Mouse (Mus musculus) olfactory bulb, adult 2 months (tissue): ENCODE results near the gene Mef2b. TPM values are rescaled to one million over a fixed set of nuclear protein-coding genes. Genes with fewer than 3 reads are reported as not detected.
"Not testable (repeated sequence)": the region's sequence is repeated elsewhere in the genome, so short reads cannot be mapped to it uniquely, and the experiment has no call there.

Experiments used
- H3K27ac ChIP-seq: fragments of 200-500 bp; 2 replicates; pipeline ENCODE4 v1.5.1; 2012; ENCODE audit warnings: low read depth, low read length; ENCODE audit not compliant: insufficient read depth
- H3K4me1 ChIP-seq: fragments of 200-500 bp; 2 replicates; pipeline ENCODE4 v1.6.1; 2012; ENCODE audit warnings: low read length; ENCODE audit not compliant: control insufficient read depth, insufficient read depth
- H3K4me3 ChIP-seq: fragments of 200-500 bp; 2 replicates; pipeline ENCODE4 v1.5.1; 2012; ENCODE audit warnings: mild to moderate bottlenecking, low read depth, low read length, moderate library complexity; ENCODE audit not compliant: insufficient read depth
- CTCF ChIP-seq: fragments of 200-500 bp; IDR thresholded peaks from 2 replicates; pipeline ENCODE4 v1.5.1; 2012; ENCODE audit warnings: low read depth, mild to moderate bottlenecking, low read length, moderate library complexity; ENCODE audit not compliant: insufficient read depth
- POLR2A ChIP-seq: fragments of 200-500 bp; IDR thresholded peaks from 2 replicates; pipeline ENCODE4 v1.6.1; 2012; ENCODE audit warnings: mild to moderate bottlenecking, low read depth, low read length, moderate library complexity; ENCODE audit not compliant: insufficient read depth
- WGBS: fragments of 180-500 bp; shearing (Covaris S2); methylation state at CpG from one replicate; pipeline ENCODE4 v1.1.7; 2018; 5-methylcytosine and 5-hydroxymethylcytosine counted together
- polyA plus RNA-seq: library from polyadenylated mRNA; stranded (reverse); fragments of >200 nt; gene quantifications from 2 replicates; pipeline ENCODE4 v1.2.4, GENCODE M21; 2012; ENCODE audit warnings: low replicate concordance; ENCODE audit not compliant: missing spikeins, insufficient read depth, insufficient read length

The Mef2b gene
- polyA plus RNA-seq, 1 experiment: not detected

DNA sequence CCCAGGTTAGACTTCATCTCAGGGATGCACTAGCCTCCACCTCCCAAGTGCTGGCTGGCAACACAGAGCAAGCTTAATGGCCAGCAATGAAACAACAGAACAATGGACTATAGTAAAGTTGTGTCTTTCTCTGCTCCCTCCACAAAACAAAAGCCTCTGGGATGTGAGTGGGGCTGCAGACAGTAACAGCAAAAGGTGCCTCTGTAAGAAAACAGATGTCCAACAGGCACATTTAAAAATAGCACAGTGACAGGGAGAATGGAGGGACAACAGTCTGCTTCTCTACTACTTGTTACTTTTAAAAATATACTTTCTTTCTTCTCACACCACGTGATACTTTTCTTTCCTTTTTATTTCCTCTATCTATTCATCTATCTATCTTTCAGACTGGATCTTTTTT lies 65.2 kb downstream of the Mef2b start:
- Histone ChIP-seq H3K4me3 (no peak overlapping the region), H3K4me1 (peaks cover 24% of the 10 kb centered on the region), H3K27ac (no peak overlapping the region)
- WGBS: 63% methylated on average over 1 of the region's 1 CpGs
- TF ChIP-seq CTCF (no peak), POLR2A (no peak)

DNA sequence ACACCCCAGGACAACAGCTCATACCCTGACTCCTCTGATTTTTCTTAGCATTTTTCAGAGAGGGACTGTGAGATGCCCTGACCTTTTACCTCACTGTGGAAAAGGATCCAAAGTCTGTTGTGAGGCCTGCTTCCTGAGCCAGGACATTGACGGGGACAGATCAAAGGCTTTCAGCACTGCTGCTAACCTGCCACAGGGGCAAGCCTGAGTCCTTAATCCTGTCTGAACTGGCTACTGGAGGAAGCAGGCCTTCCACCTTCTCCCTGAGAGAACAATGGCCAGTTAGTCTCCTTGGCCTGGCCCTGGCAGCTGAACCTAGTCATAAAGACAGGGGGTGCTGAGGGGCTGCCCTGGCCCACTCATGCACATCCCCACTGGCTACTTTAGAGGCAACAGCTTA lies 68.6 kb downstream of the Mef2b start:
- 62% methylated on average over 1 of the region's 1 CpGs for WGBS
- no peak overlapping the region for H3K4me3 ChIP-seq
- H3K27ac ChIP-seq: no peak overlapping the region
- TF ChIP-seq POLR2A (no peak), CTCF (no peak)
- peaks cover 10% of the 10 kb centered on the region for H3K4me1 ChIP-seq

DNA sequence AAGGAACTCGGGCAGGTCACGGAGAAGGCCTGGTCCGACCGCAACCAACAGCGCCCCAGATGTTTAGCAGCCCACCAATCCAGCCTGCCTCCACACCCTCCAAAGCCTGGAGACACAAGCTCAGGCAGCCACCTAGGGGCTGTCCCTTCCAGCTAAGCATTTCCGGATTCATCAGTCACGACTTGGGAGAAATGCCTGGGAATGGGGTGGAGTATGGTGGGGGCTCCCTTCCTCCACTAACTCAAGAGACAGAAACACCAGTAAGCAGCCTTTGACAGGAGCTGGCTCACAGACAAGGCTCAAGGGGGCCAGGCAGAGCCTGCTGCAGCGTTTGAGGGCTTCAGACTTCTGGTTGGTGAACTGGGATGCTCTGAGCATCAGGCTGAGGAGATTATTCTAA lies 71.0 kb downstream of the Mef2b start:
- Histone ChIP-seq H3K4me1 (peaks cover 6% of the 10 kb centered on the region), H3K27ac (no peak overlapping the region), H3K4me3 (peak overlapping the region; percentile 6; the same call in 1 of the 2 replicates)
- 24% methylated on average over 8 of the region's 8 CpGs for WGBS
- no peak for TF ChIP-seq POLR2A
- TF ChIP-seq CTCF: no peak

DNA sequence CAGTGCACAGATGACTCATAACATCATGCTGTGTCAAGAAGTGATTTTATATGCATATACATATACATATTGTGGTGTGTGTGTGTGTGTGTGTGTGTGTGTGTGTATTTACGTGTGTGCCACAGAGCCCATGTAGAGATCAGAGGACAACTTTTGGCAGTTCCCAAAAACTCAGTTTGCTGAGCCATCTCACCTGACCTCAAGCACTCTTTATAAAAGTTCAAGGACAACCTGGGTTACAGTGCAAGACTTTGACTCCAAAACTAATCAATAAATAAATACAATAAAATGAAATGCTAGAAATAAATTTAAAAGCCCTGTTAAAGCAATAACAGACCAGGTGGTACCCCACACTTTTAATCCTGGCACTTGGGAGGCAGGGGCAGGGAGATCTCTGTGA lies 71.8 kb downstream of the Mef2b start:
- WGBS: 58% methylated on average over 1 of the region's 1 CpGs
- peaks cover 6% of the 10 kb centered on the region for H3K4me1 ChIP-seq
- peak overlapping the region; percentile 73 for H3K4me3 ChIP-seq
- no peak overlapping the region for H3K27ac ChIP-seq
- TF ChIP-seq CTCF: no peak
- TF ChIP-seq POLR2A: no peak

DNA sequence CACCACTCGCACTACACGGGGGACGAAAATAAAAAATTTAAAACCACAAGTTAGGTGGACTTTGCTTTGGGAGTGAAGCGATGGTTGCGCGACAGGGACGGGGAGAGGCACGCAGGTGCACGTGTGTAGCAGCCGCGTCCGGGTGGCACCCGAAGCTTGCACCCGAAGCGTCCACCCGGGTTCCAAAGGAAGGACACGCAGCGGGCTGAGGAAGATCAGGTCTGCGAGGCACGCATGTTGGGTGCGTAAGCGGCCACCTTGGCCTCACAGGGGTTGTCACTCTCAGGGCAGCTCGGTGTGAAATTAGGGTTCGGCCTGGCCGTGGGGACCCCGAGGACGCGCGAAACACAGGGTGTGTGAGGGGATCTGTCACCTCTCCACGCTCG lies 72.2 kb downstream of the Mef2b start:
- Histone ChIP-seq H3K4me1 (peaks cover 7% of the 10 kb centered on the region), H3K27ac (no peak overlapping the region; the same call in 1 of the 2 replicates), H3K4me3 (peak overlapping the region; percentile 73)
- under 1% methylated on average over 31 of the region's 31 CpGs for WGBS
- no peak for TF ChIP-seq POLR2A
- TF ChIP-seq CTCF: no peak

DNA sequence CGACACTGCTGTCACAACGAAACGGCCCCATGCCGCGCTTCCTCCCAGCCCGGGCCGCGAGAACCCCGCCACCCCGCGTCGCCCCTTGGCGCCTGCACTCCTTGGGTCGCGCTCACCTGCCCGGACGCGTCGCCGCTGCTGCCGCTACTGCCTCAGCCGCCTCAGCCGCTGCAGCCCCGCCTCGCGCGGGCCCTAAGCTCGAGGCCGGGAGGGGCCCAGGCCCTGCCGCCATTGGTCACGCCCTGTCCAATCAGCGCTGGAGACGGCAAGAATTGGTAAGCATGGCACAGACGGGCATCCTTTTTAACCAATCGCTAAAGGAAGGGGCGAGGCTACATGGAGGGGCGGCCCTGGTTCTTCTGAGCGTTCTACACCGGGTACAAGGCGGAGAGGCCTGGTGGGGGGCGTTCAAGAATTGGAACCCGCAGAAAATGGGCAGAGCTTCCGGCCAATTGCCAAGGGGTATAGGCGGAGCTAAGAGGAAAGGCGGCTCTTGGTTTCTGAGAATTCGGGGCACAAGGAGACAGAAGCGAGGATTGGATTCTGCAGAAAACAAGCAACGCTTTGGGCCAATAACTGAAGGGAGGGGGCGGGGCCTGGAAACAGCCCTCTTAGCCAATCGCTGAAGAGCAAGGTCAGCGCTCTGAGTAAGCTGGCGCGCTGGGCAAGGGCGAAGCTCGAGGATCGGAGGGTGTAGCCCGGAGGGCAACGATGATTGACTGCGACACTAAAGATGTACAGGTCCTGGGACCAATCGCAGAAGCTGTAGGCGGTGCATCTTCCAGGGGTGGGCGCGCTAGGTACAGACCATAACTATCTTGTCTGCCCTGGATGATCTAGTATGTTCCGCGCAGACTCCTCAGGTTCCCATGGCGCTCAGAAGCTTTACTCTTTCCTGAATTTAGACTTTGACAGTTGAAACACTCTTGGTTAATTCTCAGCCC lies 72.9 kb downstream of the Mef2b start, which contains the start of gene Slc25a42:
Slc25a42 (minus strand) TSS at position 194 of the 944 bp plus-strand sequence.
- peak within 1 kb of the TSS; percentile 36 for H3K27ac ChIP-seq
- peak within 1 kb of the TSS; percentile 73 for H3K4me3 ChIP-seq
- TF ChIP-seq CTCF (no peak), POLR2A (peak; percentile 90)
- peaks cover 9% of the 10 kb centered on the region for H3K4me1 ChIP-seq
- 1% methylated on average over 66 of the region's 66 CpGs for WGBS

DNA sequence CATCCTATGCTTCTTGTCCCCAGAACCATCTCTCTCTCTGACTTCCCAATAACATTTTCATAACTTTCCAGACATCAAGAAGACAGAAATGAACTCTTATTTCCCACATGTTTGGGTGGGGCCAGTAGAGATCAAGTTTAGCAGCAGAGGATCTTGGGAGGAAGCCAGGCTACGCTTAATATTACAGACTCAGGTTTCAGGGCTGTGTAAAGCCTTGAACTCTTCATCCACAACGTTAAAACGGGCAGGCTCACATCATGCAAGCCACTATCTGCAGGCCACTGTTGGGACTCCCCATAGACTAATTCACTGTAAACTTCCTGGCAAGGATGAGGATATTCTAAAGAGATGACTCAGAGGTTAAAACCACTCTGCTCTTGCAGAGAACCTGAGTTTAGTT lies 74.9 kb downstream of the Mef2b start:
- Histone ChIP-seq H3K4me1 (peaks cover 9% of the 10 kb centered on the region), H3K4me3 (no peak overlapping the region), H3K27ac (no peak overlapping the region)
- TF ChIP-seq POLR2A (no peak), CTCF (no peak)
- 80% methylated on average over 3 of the region's 3 CpGs for WGBS

DNA sequence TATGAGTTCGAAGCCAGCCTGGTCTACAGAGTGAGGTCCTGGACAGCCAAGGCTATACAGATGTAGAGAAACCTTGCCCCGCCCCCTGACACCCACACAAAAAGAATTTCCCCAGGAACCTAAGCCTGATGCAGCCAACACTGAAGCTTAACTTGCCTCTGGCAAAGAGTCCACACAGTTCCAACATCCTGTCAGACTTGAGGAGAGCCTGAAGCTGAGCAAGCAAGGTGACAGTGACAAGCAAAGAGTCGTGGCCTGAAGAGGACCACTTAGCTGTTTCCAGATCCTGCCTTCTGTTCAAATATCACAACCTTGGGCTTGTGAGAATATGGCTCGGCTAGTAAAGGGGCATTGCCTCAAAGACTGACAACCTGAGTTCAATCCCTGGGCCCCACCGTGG lies 75.6 kb downstream of the Mef2b start:
- Histone ChIP-seq H3K4me3 (no peak overlapping the region), H3K27ac (no peak overlapping the region), H3K4me1 (peaks cover 9% of the 10 kb centered on the region)
- 73% methylated on average over 5 of the region's 5 CpGs for WGBS
- TF ChIP-seq CTCF (no peak), POLR2A (no peak)

DNA sequence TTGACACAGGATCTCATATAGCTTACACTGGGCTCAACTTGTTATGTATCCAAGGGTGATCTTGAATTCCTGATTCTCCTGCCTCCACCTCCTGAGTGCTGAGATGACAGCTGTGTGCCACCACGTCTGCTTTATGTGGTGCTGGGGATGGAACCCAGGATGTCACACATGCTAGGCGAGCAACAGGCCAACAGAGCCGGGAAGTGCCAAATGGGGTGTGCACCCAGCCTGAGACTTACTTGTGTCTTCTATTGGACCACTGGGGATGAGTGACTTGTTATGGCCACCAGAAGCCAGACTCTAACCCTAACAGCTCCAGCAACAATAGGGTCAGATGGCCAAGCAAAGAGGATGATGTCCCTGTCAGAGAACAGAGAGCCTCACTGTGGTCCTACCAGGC lies 76.7 kb downstream of the Mef2b start:
- H3K4me3 ChIP-seq, H3K4me1 ChIP-seq, H3K27ac ChIP-seq: not testable (repeated sequence)
- WGBS: 48% methylated on average over 3 of the region's 3 CpGs
